Mouse (Mus musculus) liver, embryonic 16.5 days (tissue): ENCODE measurements around the gene Ppp1r17. TPM values are rescaled to one million over a fixed set of nuclear protein-coding genes. Genes with fewer than 3 reads are reported as not detected.

Source experiments
- ATAC-seq: fragments of 200-750 bp; cut with Nextera tagmentation; 2 replicates; pipeline ENCODE4 v1.8.0; 2017; ENCODE audit warnings: low read depth, mild to moderate bottlenecking, moderate number of reproducible peaks, moderate library complexity
- H3K27ac ChIP-seq: fragments of 300-500 bp; sonication (generic); 2 replicates; pipeline ENCODE4 v1.5.1; 2014; ENCODE audit warnings: mild to moderate bottlenecking, low read length
- H3K27me3 ChIP-seq: fragments of 300-500 bp; sonication (generic); 2 replicates; pipeline ENCODE4 v1.6.1; 2014; ENCODE audit warnings: low read depth, low read length, mixed read lengths; ENCODE audit not compliant: control insufficient read depth, insufficient read depth
- H3K36me3 ChIP-seq: fragments of 300-500 bp; sonication (generic); 2 replicates; pipeline ENCODE4 v1.6.1; 2014; ENCODE audit warnings: mild to moderate bottlenecking; ENCODE audit not compliant: control insufficient read depth, insufficient read depth
- H3K4me1 ChIP-seq: fragments of 300-500 bp; sonication (generic); 2 replicates; pipeline ENCODE4 v1.6.1; 2014; ENCODE audit warnings: low read depth, low read length, mixed read lengths; ENCODE audit not compliant: control insufficient read depth
- H3K4me2 ChIP-seq: fragments of 300-500 bp; sonication (generic); 2 replicates; pipeline ENCODE4 v1.6.1; 2014; ENCODE audit warnings: low read depth, low read length, mixed read lengths
- H3K4me3 ChIP-seq: fragments of 300-500 bp; sonication (generic); 2 replicates; pipeline ENCODE4 v1.5.1; 2014; ENCODE audit warnings: low read depth, mild to moderate bottlenecking, low read length
- H3K9ac ChIP-seq: fragments of 300-500 bp; sonication (generic); 2 replicates; pipeline ENCODE4 v1.6.1; 2014; ENCODE audit warnings: low read depth, low read length
- H3K9me3 ChIP-seq: fragments of 300-500 bp; sonication (generic); replicated peaks from 2 replicates; pipeline ENCODE4 v1.6.1; 2016; ENCODE audit warnings: low read length; ENCODE audit not compliant: control insufficient read depth
- WGBS: fragments of 180-500 bp; shearing (Covaris S2); extraction: QIAGEN DNeasy Blood & Tissue Kit; methylation state at CpG from one replicate; pipeline ENCODE4 v1.1.7; 2014; ENCODE audit not compliant: insufficient replicate concordance; 5-methylcytosine and 5-hydroxymethylcytosine counted together
- polyA plus RNA-seq: library from polyadenylated mRNA; unstranded; fragments of >200 nt; fragmentation: Nextera tagmentation; extraction: Ambion mirVana; gene quantifications from 2 replicates; pipeline ENCODE4 v1.2.1, GENCODE M21; 2015

The Ppp1r17 gene
- not detected in 2 replicates for polyA plus RNA-seq

DNA sequence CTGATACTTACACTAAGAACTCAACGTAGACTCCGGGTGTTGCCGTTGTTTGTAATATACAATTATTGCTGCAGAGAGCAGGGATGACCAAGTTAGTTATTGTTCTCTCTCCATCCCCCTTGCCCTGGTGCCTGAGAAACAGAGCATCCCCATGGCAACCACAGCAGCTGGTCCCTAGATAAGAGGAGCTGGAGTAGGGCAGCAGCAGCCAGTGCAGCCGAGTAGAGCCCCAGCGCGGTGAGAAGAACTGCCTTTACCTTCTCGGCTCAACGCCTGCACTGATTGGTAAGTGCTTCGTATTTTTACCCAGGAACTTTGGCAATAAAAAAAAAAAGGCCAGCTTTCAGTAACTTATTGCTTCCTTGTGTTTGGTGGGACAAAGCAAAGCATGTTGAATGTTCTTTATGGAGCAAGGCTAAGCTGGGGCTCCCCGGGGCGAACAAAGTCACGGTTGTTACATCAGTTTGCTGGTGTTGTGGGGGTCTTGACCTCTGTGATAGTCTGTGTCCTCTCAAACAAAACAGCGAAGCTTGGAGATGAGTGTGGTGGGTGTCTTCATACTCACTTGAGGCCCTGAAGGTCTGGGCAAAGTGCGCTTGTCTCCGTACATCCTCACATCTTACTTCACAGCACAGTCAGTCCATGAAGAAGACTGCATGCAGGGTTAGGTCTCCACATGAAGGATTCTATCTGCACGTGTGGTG, at the start of gene Ppp1r17:
Ppp1r17 (plus strand) TSS at position 207 of the 704 bp plus-strand sequence.
- H3K36me3 ChIP-seq, result no peaks in the 10 kb centered on the region
- H3K9ac ChIP-seq, result no peak within 1 kb of the TSS
- no peak for ATAC-seq
- H3K27me3 ChIP-seq, result no peaks in the 10 kb centered on the region
- H3K4me3 ChIP-seq, result no peak within 1 kb of the TSS
- H3K27ac ChIP-seq, result no peak within 1 kb of the TSS
- no peak within 1 kb of the TSS for H3K4me2 ChIP-seq
- no peaks in the 10 kb centered on the region for H3K4me1 ChIP-seq
- no peaks in the 10 kb centered on the region for H3K9me3 ChIP-seq
- 68% methylated on average over 16 of the region's 16 CpGs for WGBS

DNA sequence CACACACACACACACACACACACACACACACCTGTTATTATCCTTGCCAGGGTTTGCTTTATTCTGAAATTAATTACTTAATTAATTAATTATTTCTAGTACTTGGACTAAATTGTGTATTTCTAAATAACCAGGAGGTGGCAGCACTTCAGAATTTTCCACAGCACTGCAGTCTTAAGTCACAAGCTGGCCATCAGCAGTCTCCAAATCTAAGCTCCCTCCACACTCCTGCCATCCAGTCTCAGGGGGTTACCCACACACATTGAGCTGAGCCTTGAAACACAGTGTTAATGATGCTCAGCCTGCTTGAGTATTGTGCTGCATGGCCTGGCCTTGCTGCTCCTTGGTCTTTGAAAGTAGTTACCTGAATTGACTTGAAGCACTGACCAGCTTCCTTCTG, 44.3 kb upstream of the Ppp1r17 start:
- no peak overlapping the region for H3K27ac ChIP-seq
- H3K9ac ChIP-seq, result no peak overlapping the region
- no peaks in the 10 kb centered on the region for H3K36me3 ChIP-seq
- no peak for ATAC-seq
- H3K9me3 ChIP-seq, result no peaks in the 10 kb centered on the region
- no peaks in the 10 kb centered on the region for H3K27me3 ChIP-seq
- no peak overlapping the region for H3K4me2 ChIP-seq
- H3K4me3 ChIP-seq, result no peak overlapping the region
- H3K4me1 ChIP-seq, result no peaks in the 10 kb centered on the region

DNA sequence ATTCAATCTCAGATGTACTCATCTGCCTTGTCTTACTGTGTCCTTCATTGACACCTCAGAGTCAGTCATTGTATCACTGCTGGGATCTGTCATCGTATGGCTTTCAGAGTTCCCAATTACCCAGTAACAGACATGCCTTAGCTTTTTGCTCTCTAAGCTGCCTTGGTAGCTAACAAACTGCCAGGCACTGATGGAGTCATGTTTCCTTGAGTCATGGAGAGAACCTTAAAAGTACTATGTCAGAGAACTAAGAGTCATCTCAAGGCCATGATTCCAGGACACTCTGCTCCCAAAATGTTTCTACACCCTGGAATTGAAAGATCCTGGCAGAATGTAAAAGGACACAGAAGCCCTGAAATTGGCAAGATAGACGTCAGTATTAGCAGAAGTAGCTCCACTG, 37.5 kb upstream of the Ppp1r17 start:
- Histone ChIP-seq H3K4me2 (no peak overlapping the region), H3K9ac (no peak overlapping the region), H3K27ac (no peak overlapping the region), H3K9me3 (no peaks in the 10 kb centered on the region), H3K4me3 (no peak overlapping the region), H3K4me1 (no peaks in the 10 kb centered on the region), H3K36me3 (no peaks in the 10 kb centered on the region), H3K27me3 (no peaks in the 10 kb centered on the region)
- 69% methylated on average over 2 of the region's 2 CpGs for WGBS
- no peak for ATAC-seq

DNA sequence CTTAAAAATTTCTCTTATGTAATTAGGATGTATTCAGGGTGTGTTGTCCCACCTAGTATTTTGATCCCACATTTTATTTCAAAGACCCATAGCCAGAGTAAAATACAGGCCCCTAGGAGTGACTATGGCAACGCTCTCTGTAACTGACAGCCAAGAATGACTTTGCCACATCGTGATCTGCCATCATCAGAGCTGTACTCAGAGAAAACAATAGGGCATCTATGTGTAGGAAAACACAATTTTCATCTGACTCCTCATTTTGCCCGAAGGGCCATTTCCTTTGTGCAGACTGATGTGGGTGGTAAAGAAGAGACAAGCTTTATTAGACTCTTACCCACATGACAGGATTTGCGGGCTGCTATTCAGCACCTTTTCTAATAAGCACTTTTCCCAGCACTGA, 8.6 kb upstream of the Ppp1r17 start:
- Histone ChIP-seq H3K27ac (no peak overlapping the region), H3K4me1 (no peaks in the 10 kb centered on the region), H3K36me3 (no peaks in the 10 kb centered on the region), H3K27me3 (no peaks in the 10 kb centered on the region), H3K9me3 (no peaks in the 10 kb centered on the region), H3K9ac (no peak overlapping the region), H3K4me3 (no peak overlapping the region), H3K4me2 (no peak overlapping the region)
- 55% methylated on average over 4 of the region's 4 CpGs for WGBS
- ATAC-seq, result no peak

DNA sequence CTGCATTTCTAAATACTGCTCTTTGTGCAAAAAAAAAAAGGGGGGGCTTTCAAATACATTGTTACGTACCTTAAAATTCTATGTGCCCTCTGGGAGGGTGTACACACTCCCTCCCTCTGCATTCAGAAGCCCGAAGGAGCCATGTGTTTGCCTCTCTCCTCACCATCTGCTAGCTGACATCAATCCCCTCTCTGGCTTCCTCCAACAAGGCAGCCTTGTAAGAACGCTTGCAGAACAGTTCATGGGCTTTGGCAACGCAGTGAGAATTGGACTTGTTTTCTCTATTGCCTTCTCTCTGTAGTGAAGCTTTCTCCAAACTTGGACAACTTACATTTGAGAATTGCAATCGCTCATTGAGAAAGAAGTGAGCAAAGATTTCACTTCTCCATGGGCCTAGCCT, 4.9 kb upstream of the Ppp1r17 start:
- Histone ChIP-seq H3K27ac (no peak overlapping the region), H3K9ac (no peak overlapping the region), H3K9me3 (no peaks in the 10 kb centered on the region), H3K4me3 (no peak overlapping the region), H3K36me3 (no peaks in the 10 kb centered on the region), H3K4me2 (no peak overlapping the region), H3K4me1 (no peaks in the 10 kb centered on the region), H3K27me3 (no peaks in the 10 kb centered on the region)
- WGBS, result 54% methylated on average over 5 of the region's 5 CpGs
- ATAC-seq, result no peak

DNA sequence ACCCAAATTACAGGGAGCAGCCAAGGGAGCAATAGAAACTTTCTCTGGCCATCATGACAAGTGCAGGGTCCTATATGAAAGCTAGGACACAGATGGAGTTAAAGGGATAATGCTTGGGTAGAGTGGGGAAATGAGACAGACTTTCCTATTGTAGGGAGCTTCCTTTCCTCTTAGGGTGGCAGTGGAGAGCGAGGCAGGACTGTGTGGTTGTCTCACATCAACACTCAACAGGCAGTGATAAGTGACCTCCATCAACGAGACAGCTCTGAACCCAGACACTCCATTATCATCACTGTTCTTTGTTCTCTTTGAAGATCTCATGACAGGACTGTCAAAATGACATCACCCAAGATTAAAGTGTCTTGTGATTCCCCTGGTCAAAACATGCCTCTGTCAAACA, 2.3 kb downstream of the Ppp1r17 start:
- H3K9me3 ChIP-seq, result no peaks in the 10 kb centered on the region
- 13% methylated on average over 2 of the region's 2 CpGs for WGBS
- H3K4me3 ChIP-seq, result no peak overlapping the region
- H3K36me3 ChIP-seq, result no peaks in the 10 kb centered on the region
- ATAC-seq, result no peak
- no peaks in the 10 kb centered on the region for H3K27me3 ChIP-seq
- H3K27ac ChIP-seq, result no peak overlapping the region
- no peak overlapping the region for H3K9ac ChIP-seq
- no peak overlapping the region for H3K4me2 ChIP-seq
- H3K4me1 ChIP-seq, result no peaks in the 10 kb centered on the region

DNA sequence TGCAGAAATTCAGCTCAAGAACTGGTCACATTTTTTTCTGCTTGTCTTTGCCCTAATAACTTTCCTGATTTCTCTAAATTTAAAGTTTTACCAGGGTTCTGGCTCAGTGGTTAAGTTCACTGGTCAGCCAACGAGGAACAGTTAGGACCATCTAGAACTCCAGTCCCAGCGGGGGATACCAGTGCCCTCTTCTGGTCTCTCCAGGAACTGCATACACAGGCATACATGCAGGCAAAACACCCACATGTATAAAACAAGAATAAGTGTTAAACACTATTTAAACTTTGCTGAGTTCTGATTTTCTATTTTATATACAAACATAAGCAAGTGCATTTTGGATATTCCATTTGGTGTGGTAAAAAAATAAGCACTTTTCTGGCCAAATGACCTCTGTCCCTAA, 8.2 kb downstream of the Ppp1r17 start:
- Histone ChIP-seq H3K27me3 (no peaks in the 10 kb centered on the region), H3K27ac (no peak overlapping the region), H3K4me1 (no peaks in the 10 kb centered on the region), H3K9me3 (no peaks in the 10 kb centered on the region), H3K36me3 (no peaks in the 10 kb centered on the region), H3K4me3 (no peak overlapping the region), H3K4me2 (no peak overlapping the region), H3K9ac (no peak overlapping the region)
- 39% methylated on average over 2 of the region's 2 CpGs for WGBS
- ATAC-seq, result no peak

DNA sequence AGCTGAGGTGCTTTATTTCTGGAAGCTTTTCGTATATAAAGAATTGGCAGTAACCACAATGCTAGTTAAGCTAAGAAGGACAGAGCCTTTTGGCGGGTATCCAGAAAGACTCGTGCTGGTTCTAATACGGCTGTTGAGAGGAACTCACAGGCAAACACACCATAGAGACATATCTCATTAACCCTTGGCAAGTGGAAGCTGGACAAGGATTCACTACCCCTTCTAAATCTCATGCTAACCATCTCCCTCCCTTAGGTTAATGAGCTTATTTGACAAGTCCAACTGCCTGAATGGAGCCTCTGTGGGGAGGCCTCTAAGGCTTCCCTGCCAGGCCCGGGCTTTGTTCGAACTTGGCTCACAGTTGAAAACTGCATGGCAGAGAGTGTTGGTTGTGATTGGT, 10.0 kb downstream of the Ppp1r17 start:
- H3K9ac ChIP-seq, result no peak overlapping the region
- H3K9me3 ChIP-seq, result no peaks in the 10 kb centered on the region
- no peak for ATAC-seq
- no peaks in the 10 kb centered on the region for H3K36me3 ChIP-seq
- no peak overlapping the region for H3K4me2 ChIP-seq
- WGBS, result 63% methylated on average over 6 of the region's 6 CpGs
- no peaks in the 10 kb centered on the region for H3K27me3 ChIP-seq
- H3K27ac ChIP-seq, result no peak overlapping the region
- no peaks in the 10 kb centered on the region for H3K4me1 ChIP-seq
- no peak overlapping the region for H3K4me3 ChIP-seq

DNA sequence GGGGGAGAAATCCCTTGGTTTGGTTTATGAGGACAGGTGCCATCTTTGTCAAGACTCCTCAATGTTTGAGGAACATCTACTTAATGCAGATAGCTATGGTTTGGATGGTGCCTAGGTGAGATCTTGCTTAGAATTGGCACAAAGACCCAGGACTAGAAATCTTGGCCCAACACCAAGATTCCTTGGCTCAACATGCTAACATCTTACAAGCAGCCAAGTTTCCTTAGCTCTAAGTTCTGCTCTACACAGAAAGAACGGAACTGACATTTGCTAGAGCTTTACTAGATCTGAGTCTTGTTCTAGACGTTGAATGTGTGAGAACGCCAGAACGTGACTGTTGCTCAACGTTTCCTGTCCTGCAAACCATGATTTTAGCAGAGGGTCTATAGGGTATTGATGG, 10.7 kb downstream of the Ppp1r17 start:
- no peak overlapping the region for H3K4me2 ChIP-seq

More for the DNA sequence above, 10.7 kb downstream of the Ppp1r17 start:
- H3K27me3 ChIP-seq, result no peaks in the 10 kb centered on the region
- no peak for ATAC-seq
- 65% methylated on average over 5 of the region's 5 CpGs for WGBS
- H3K27ac ChIP-seq, result no peak overlapping the region
- H3K9me3 ChIP-seq, result no peaks in the 10 kb centered on the region
- H3K4me1 ChIP-seq, result no peaks in the 10 kb centered on the region
- no peak overlapping the region for H3K4me3 ChIP-seq
- no peak overlapping the region for H3K9ac ChIP-seq
- no peaks in the 10 kb centered on the region for H3K36me3 ChIP-seq
